Mouse (Mus musculus) midbrain, postnatal 0 days (tissue): ENCODE results near the gene Spaca3. TPM values are rescaled to one million over a fixed set of nuclear protein-coding genes. Genes with fewer than 3 reads are reported as not detected.
A peak's percentile ranks its signal among the peaks of the same experiment; 100 is the strongest.

ENCODE experiments used
- ATAC-seq: fragments of 200-750 bp; cut with Nextera tagmentation; 2 replicates; pipeline ENCODE4 v1.8.0; 2017; ENCODE audit warnings: moderate number of reproducible peaks, mild to moderate bottlenecking, moderate TSS enrichment, moderate library complexity; ENCODE audit not compliant: low FRiP score
- DNase-seq: peaks from one replicate; pipeline ENCODE4 v3.0.0-alpha.2; 2015; ENCODE audit warnings: low spot score
- H3K27ac ChIP-seq: fragments of 300-500 bp; sonication (generic); 2 replicates; pipeline ENCODE4 v1.5.1; 2014; ENCODE audit warnings: low read depth, mild to moderate bottlenecking, low read length, mixed read lengths
- H3K27me3 ChIP-seq: fragments of 300-500 bp; sonication (generic); 2 replicates; pipeline ENCODE4 v1.6.1; 2014; ENCODE audit warnings: low read length, control low read depth, mixed read lengths; ENCODE audit not compliant: insufficient read depth
- H3K36me3 ChIP-seq: fragments of 300-500 bp; sonication (generic); 2 replicates; pipeline ENCODE4 v1.6.1; 2014; ENCODE audit warnings: low read length, control low read depth, mixed read lengths; ENCODE audit not compliant: insufficient read depth
- H3K4me1 ChIP-seq: fragments of 300-500 bp; sonication (generic); 2 replicates; pipeline ENCODE4 v1.6.1; 2014; ENCODE audit warnings: mild to moderate bottlenecking, control low read depth, antibody characterized with exemption, low read length, mixed read lengths; ENCODE audit not compliant: insufficient read depth
- H3K4me2 ChIP-seq: fragments of 300-500 bp; sonication (generic); 2 replicates; pipeline ENCODE4 v1.6.1; 2014; ENCODE audit warnings: low read depth, mild to moderate bottlenecking, low read length, mixed read lengths; ENCODE audit not compliant: poor library complexity, severe bottlenecking
- H3K4me3 ChIP-seq: fragments of 300-500 bp; sonication (generic); 2 replicates; pipeline ENCODE4 v1.5.1; 2014; ENCODE audit warnings: low read depth, mild to moderate bottlenecking, low read length, moderate library complexity
- H3K9ac ChIP-seq: fragments of 300-500 bp; sonication (generic); replicated peaks from 2 replicates; pipeline ENCODE4 v1.6.1; 2014; ENCODE audit warnings: mild to moderate bottlenecking, low read length, moderate library complexity, mixed read lengths; ENCODE audit not compliant: poor library complexity, severe bottlenecking
- H3K9me3 ChIP-seq: fragments of 300-500 bp; sonication (generic); 2 replicates; pipeline ENCODE4 v1.6.1; 2016; ENCODE audit warnings: low read length, control low read depth
- CTCF ChIP-seq: IDR thresholded peaks from 2 replicates; pipeline ENCODE4 v1.5.1; 2016; ENCODE audit warnings: antibody characterized with exemption, mild to moderate bottlenecking
- WGBS: fragments of 180-500 bp; shearing (Covaris S2); extraction: QIAGEN DNeasy Blood & Tissue Kit; methylation state at CpG from one replicate; pipeline ENCODE4 v1.1.7; 2014; 5-methylcytosine and 5-hydroxymethylcytosine counted together
- polyA plus RNA-seq: library from polyadenylated mRNA; unstranded; fragments of >200 nt; fragmentation: Nextera tagmentation; extraction: Ambion mirVana; gene quantifications from 2 replicates; pipeline ENCODE4 v1.2.1, GENCODE M21; 2015
- total RNA-seq: library from RNA; depleted of rRNA; stranded (reverse); fragments of >200 nt; gene quantifications from 2 replicates; pipeline ENCODE4 v1.2.3, GENCODE M21; 2014; rRNA removed

The Spaca3 gene
- not detected in 2 replicates for total RNA-seq
- not detected in 2 replicates for polyA plus RNA-seq

GRCm38 (mm10) chr11:80858065-80858464, at the start of gene Spaca3:
Spaca3 (plus strand) TSS chr11:80858365.
- Histone ChIP-seq H3K27me3 (no peaks in the 10 kb centered on the region), H3K4me1 (no peaks in the 10 kb centered on the region; the same call in 1 of the 2 replicates), H3K27ac (no peak within 1 kb of the TSS), H3K9me3 (no peaks in the 10 kb centered on the region), H3K4me3 (no peak within 1 kb of the TSS), H3K4me2 (no peak within 1 kb of the TSS), H3K9ac (no peak within 1 kb of the TSS), H3K36me3 (no peaks in the 10 kb centered on the region)
- no peak for TF ChIP-seq CTCF
- ATAC-seq (no peak), DNase-seq (no peak)
- 75% methylated on average over 10 of the region's 10 CpGs for WGBS

DNA sequence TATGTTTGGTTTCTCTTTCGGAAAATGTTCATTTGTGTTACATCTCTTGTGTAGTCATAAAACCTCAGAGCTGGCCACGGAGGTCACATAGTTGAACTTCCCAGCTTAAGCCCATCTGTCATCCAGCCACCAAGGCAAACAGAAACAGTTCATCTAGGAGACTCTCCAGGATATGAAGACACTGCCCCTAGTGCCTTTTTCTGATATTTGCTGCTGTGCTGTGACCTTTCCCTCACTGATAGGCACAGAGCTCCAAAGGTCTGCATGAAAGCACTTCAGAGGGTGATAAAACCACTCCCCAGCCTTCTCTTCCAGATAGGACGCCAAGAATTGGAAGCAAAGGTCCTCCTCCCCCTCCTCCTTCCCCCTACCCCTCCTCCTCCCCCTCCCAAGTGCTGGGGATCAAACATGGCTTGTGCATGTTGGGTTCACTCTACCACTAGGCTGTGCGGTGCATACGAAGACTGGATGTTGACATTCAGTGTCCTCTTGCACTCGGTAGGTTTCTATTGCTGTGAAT, 49.6 kb upstream of the Spaca3 start:
- no peak for DNase-seq
- Histone ChIP-seq H3K4me1 (0 out of 2 replicates have a peak, but pooled peaks cover 7% of the 10 kb centered on the region), H3K36me3 (no peaks in the 10 kb centered on the region), H3K9ac (no peak overlapping the region), H3K27me3 (no peaks in the 10 kb centered on the region), H3K4me2 (no peak overlapping the region), H3K4me3 (no peak overlapping the region), H3K9me3 (no peaks in the 10 kb centered on the region), H3K27ac (no peak overlapping the region)
- 76% methylated on average over 6 of the region's 6 CpGs for WGBS
- no peak for ATAC-seq
- TF ChIP-seq CTCF = peak; percentile 23; the same call in 1 of the 2 replicates

DNA sequence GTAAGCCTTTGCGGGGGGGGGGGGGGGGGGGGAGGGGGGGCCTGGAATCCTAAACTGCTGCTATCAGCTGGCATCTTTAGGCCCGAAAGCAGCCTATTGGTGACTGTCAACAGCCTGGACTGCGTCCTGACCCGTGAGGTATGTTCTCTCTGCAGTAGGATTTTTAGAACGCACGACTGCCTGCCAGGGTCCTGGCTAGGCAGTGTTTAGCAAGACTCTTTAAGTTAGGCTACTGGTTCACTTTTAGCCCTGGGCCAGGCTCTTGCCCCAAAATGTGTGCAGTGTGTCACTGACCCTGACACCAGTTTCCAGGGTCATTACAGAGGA, 48.5 kb upstream of the Spaca3 start:
- 46% methylated on average over 5 of the region's 6 CpGs for WGBS
- H3K36me3 ChIP-seq = no peaks in the 10 kb centered on the region
- H3K27me3 ChIP-seq = no peaks in the 10 kb centered on the region
- 0 out of 2 replicates have a peak, but pooled peaks cover 7% of the 10 kb centered on the region for H3K4me1 ChIP-seq
- DNase-seq (no peak), ATAC-seq (no peak)
- TF ChIP-seq CTCF = no peak
- no peak overlapping the region for H3K9ac ChIP-seq
- peak overlapping the region; percentile 98 for H3K4me2 ChIP-seq
- H3K4me3 ChIP-seq = peak overlapping the region; percentile 48
- no peak overlapping the region for H3K27ac ChIP-seq
- no peaks in the 10 kb centered on the region for H3K9me3 ChIP-seq

- H3K4me1 ChIP-seq = 0 out of 2 replicates have a peak, but pooled peaks cover 7% of the 10 kb centered on the region
- no peaks in the 10 kb centered on the region for H3K27me3 ChIP-seq
- no peaks in the 10 kb centered on the region for H3K9me3 ChIP-seq
- H3K27ac ChIP-seq = no peak within 1 kb of the TSS
- H3K36me3 ChIP-seq = no peaks in the 10 kb centered on the region
- 2% methylated on average over 48 of the region's 54 CpGs for WGBS
- H3K9ac ChIP-seq = peak within 1 kb of the TSS; percentile 48
- no peak for TF ChIP-seq CTCF
- ATAC-seq (no peak), DNase-seq (no peak)
- H3K4me3 ChIP-seq = peak within 1 kb of the TSS; percentile 48
- H3K4me2 ChIP-seq = peak within 1 kb of the TSS; percentile 98
Measured at GRCm38 (mm10) chr11:80809993-80810821, 48.0 kb upstream of the Spaca3 start, which contains the start of gene Tmem98. Tmem98 (plus strand) TSS chr11:80810175.

- no peak overlapping the region for H3K9ac ChIP-seq
- H3K9me3 ChIP-seq = no peaks in the 10 kb centered on the region
- DNase-seq (no peak), ATAC-seq (no peak)
- peak overlapping the region; percentile 48; the same call in 1 of the 2 replicates for H3K4me3 ChIP-seq
- 24% methylated on average over 5 of the region's 5 CpGs for WGBS
- no peak overlapping the region for H3K27ac ChIP-seq
- no peaks in the 10 kb centered on the region for H3K27me3 ChIP-seq
- no peaks in the 10 kb centered on the region for H3K36me3 ChIP-seq
- H3K4me2 ChIP-seq = peak overlapping the region; percentile 98
- no peak for TF ChIP-seq CTCF
- 0 out of 2 replicates have a peak, but pooled peaks cover 7% of the 10 kb centered on the region for H3K4me1 ChIP-seq
Measured at GRCm38 (mm10) chr11:80811156-80811555, 47.0 kb upstream of the Spaca3 start.

GRCm38 (mm10) chr11:80815354-80815753, 42.8 kb upstream of the Spaca3 start:
- Histone ChIP-seq H3K4me2 (no peak overlapping the region), H3K4me1 (0 out of 2 replicates have a peak, but pooled peaks cover 8% of the 10 kb centered on the region), H3K36me3 (no peaks in the 10 kb centered on the region), H3K27ac (no peak overlapping the region), H3K4me3 (no peak overlapping the region), H3K9ac (no peak overlapping the region), H3K27me3 (no peaks in the 10 kb centered on the region), H3K9me3 (no peaks in the 10 kb centered on the region)
- DNase-seq (no peak), ATAC-seq (no peak)
- WGBS = 87% methylated on average over 7 of the region's 7 CpGs
- TF ChIP-seq CTCF = no peak
